Mouse (Mus musculus) kidney, postnatal 0 days (tissue): ENCODE data around the gene Mvk. TPM values are rescaled to one million over a fixed set of nuclear protein-coding genes. Genes with fewer than 3 reads are reported as not detected.
A peak's percentile ranks its signal among the peaks of the same experiment; 100 is the strongest.

ENCODE experiments used
- ATAC-seq: fragments of 200-750 bp; cut with Nextera tagmentation; replicated peaks from 2 replicates; pipeline ENCODE4 v1.8.0; 2017; ENCODE audit warnings: low read depth, moderate number of reproducible peaks, moderate TSS enrichment, moderate library complexity; ENCODE audit not compliant: low FRiP score
- DNase-seq: peaks from one replicate; pipeline ENCODE4 v3.0.0-alpha.2; 2016; ENCODE audit warnings: low spot score
- H3K27ac ChIP-seq: fragments of 300-500 bp; sonication (generic); 2 replicates; pipeline ENCODE4 v1.5.1; 2014; ENCODE audit warnings: mild to moderate bottlenecking
- H3K27me3 ChIP-seq: fragments of 300-500 bp; sonication (generic); 2 replicates; pipeline ENCODE4 v1.6.1; 2014; ENCODE audit warnings: low read length, mixed read lengths; ENCODE audit not compliant: insufficient read depth
- H3K36me3 ChIP-seq: fragments of 300-500 bp; sonication (generic); 2 replicates; pipeline ENCODE4 v1.6.1; 2014; ENCODE audit warnings: low read length, mixed read lengths; ENCODE audit not compliant: insufficient read depth
- H3K4me1 ChIP-seq: fragments of 300-500 bp; sonication (generic); replicated peaks from 2 replicates; pipeline ENCODE4 v1.6.1; 2014; ENCODE audit warnings: antibody characterized with exemption, low read length, mixed read lengths; ENCODE audit not compliant: insufficient read depth
- H3K4me2 ChIP-seq: fragments of 300-500 bp; sonication (generic); 2 replicates; pipeline ENCODE4 v1.6.1; 2014; ENCODE audit warnings: mild to moderate bottlenecking, low read length, moderate library complexity, mixed read lengths
- H3K4me3 ChIP-seq: fragments of 300-500 bp; sonication (generic); replicated peaks from 2 replicates; pipeline ENCODE4 v1.5.1; 2014; ENCODE audit warnings: low read depth, low read length
- H3K9ac ChIP-seq: fragments of 300-500 bp; sonication (generic); 2 replicates; pipeline ENCODE4 v1.6.1; 2014; ENCODE audit warnings: low read depth, low read length
- H3K9me3 ChIP-seq: fragments of 300-500 bp; sonication (generic); replicated peaks from 2 replicates; pipeline ENCODE4 v1.6.1; 2016; ENCODE audit warnings: low read length, inconsistent platforms, mixed read lengths
- CTCF ChIP-seq: IDR thresholded peaks from 2 replicates; pipeline ENCODE4 v1.5.1; 2016; ENCODE audit warnings: antibody characterized with exemption, low read depth, mild to moderate bottlenecking, moderate library complexity
- WGBS: fragments of 180-500 bp; shearing (Covaris S2); extraction: QIAGEN DNeasy Blood & Tissue Kit; methylation state at CpG from one replicate; pipeline ENCODE4 v1.1.7; 2014; 5-methylcytosine and 5-hydroxymethylcytosine counted together
- polyA plus RNA-seq: library from polyadenylated mRNA; unstranded; fragments of >200 nt; fragmentation: Nextera tagmentation; extraction: Ambion mirVana; gene quantifications from 2 replicates; pipeline ENCODE4 v1.2.1, GENCODE M21; 2015

Mvk gene
- polyA plus RNA-seq, 1 experiment from 2014 or later: 31.7 TPM

DNA sequence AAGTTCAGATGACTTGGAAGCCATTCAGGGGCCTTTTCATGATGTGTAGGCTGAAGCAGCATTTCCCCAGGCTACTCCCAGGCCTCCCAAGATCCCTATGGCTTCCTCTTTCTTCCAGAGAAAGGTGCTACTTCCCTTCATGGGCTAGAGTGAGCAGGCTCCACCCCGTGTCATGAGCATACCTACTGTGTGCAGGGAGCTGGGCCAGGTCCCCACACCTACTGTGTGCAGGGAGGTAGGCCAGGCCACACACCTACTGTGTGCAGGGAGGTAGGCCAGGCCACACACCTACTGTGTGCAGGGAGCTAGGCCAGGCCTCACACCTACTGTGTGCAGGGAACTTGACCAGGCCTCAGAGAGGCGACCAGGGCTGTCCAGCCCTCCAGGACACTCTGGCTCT, 20.5 kb downstream of the Mvk start:
- H3K9ac ChIP-seq: no peak overlapping the region
- ATAC-seq: no peak
- no peaks in the 10 kb centered on the region for H3K9me3 ChIP-seq
- H3K4me2 ChIP-seq: no peak overlapping the region
- no peaks in the 10 kb centered on the region for H3K36me3 ChIP-seq
- no peak overlapping the region for H3K4me3 ChIP-seq
- DNase-seq: no peak
- H3K27me3 ChIP-seq: no peaks in the 10 kb centered on the region
- no peak for TF ChIP-seq CTCF
- H3K27ac ChIP-seq: no peak overlapping the region
- 86% methylated on average over 2 of the region's 2 CpGs for WGBS
- peaks cover 9% of the 10 kb centered on the region; the same call in 1 of the 2 replicates for H3K4me1 ChIP-seq

GRCm38 (mm10) chr5:114465641-114466040, 21.6 kb downstream of the Mvk start:
- TF ChIP-seq CTCF: no peak
- H3K27ac ChIP-seq: no peak overlapping the region
- ATAC-seq (0 out of 2 replicates have a peak, but pooled peaks have one; percentile 10), DNase-seq (no peak)
- no peaks in the 10 kb centered on the region for H3K27me3 ChIP-seq
- no peak overlapping the region for H3K4me3 ChIP-seq
- H3K9ac ChIP-seq: no peak overlapping the region
- WGBS: 64% methylated on average over 7 of the region's 7 CpGs
- H3K36me3 ChIP-seq: no peaks in the 10 kb centered on the region
- H3K9me3 ChIP-seq: no peaks in the 10 kb centered on the region
- H3K4me2 ChIP-seq: no peak overlapping the region
- peaks cover 9% of the 10 kb centered on the region; the same call in 1 of the 2 replicates for H3K4me1 ChIP-seq

- H3K36me3 ChIP-seq: no peaks in the 10 kb centered on the region
- H3K27me3 ChIP-seq: no peaks in the 10 kb centered on the region
- 0 out of 2 replicates have a peak, but pooled peaks cover 5% of the 10 kb centered on the region for H3K4me1 ChIP-seq
- ATAC-seq (no peak), DNase-seq (no peak)
- H3K9ac ChIP-seq: 0 out of 2 replicates have a peak overlapping the region, but pooled peaks have one; percentile 31
- H3K27ac ChIP-seq: no peak overlapping the region
- TF ChIP-seq CTCF: no peak
- no peaks in the 10 kb centered on the region for H3K9me3 ChIP-seq
- peak overlapping the region; percentile 60 for H3K4me2 ChIP-seq
- H3K4me3 ChIP-seq: peak overlapping the region; percentile 17; the same call in 1 of the 2 replicates
- WGBS: 7% methylated on average over 7 of the region's 11 CpGs
Observed at GRCm38 (mm10) chr5:114467019-114467418, 22.9 kb downstream of the Mvk start.

GRCm38 (mm10) chr5:114467430-114467829, 23.4 kb downstream of the Mvk start:
- H3K4me2 ChIP-seq: peak overlapping the region; percentile 60
- 0 out of 2 replicates have a peak overlapping the region, but pooled peaks have one; percentile 2 for H3K27ac ChIP-seq
- H3K4me3 ChIP-seq: peak overlapping the region; percentile 17; the same call in 1 of the 2 replicates
- no peaks in the 10 kb centered on the region for H3K9me3 ChIP-seq
- DNase-seq (peak; percentile 90), ATAC-seq (no peak; the same call in 1 of the 2 replicates)
- no peaks in the 10 kb centered on the region for H3K36me3 ChIP-seq
- H3K27me3 ChIP-seq: no peaks in the 10 kb centered on the region
- 0 out of 2 replicates have a peak, but pooled peaks cover 5% of the 10 kb centered on the region for H3K4me1 ChIP-seq
- WGBS: under 1% methylated on average over 12 of the region's 13 CpGs
- no peak for TF ChIP-seq CTCF
- H3K9ac ChIP-seq: 0 out of 2 replicates have a peak overlapping the region, but pooled peaks have one; percentile 31

DNA sequence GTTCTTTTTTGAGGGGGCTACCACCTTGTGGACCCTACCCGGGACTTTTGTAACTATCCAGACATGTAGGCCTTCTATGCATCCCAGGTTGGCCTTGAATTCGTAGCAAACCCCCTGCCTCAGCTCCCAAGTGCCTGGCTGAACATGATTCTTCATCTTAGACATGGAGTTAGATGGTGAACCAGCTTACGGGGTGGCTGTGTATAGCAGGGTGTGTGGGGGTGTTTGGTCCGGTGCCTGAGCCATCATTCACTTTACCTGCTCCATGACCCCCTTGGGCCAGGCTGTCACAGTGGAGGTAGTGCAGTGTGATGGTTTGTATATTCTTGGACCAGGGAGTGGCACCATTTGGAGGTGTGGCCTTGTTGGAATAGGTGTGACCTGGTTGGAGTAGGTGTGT, 23.9 kb downstream of the Mvk start:
- no peak for TF ChIP-seq CTCF

GRCm38 (mm10) chr5:114470359-114470758, 26.3 kb downstream of the Mvk start:
- WGBS: 53% methylated on average over 3 of the region's 3 CpGs
- ATAC-seq: no peak

More for the DNA sequence above, 23.9 kb downstream of the Mvk start:
- Histone ChIP-seq H3K4me3 (no peak overlapping the region), H3K4me1 (0 out of 2 replicates have a peak, but pooled peaks cover 5% of the 10 kb centered on the region), H3K27me3 (no peaks in the 10 kb centered on the region), H3K9ac (no peak overlapping the region), H3K4me2 (no peak overlapping the region), H3K36me3 (no peaks in the 10 kb centered on the region), H3K27ac (0 out of 2 replicates have a peak overlapping the region, but pooled peaks have one; percentile 2), H3K9me3 (no peaks in the 10 kb centered on the region)
- DNase-seq (no peak), ATAC-seq (no peak)
- 76% methylated on average over 4 of the region's 4 CpGs for WGBS

More at GRCm38 (mm10) chr5:114470359-114470758, 26.3 kb downstream of the Mvk start:
- Histone ChIP-seq H3K36me3 (no peaks in the 10 kb centered on the region), H3K4me2 (no peak overlapping the region), H3K27me3 (no peaks in the 10 kb centered on the region), H3K9me3 (no peaks in the 10 kb centered on the region), H3K9ac (no peak overlapping the region), H3K4me3 (no peak overlapping the region), H3K4me1 (0 out of 2 replicates have a peak, but pooled peaks cover 5% of the 10 kb centered on the region), H3K27ac (no peak overlapping the region)
- DNase-seq: no peak
- TF ChIP-seq CTCF: no peak
